Mouse (Mus musculus) ES-Bruce4 (cell line): ENCODE results near the gene Aars.
"Not testable (repeated sequence)": the region's sequence is repeated elsewhere in the genome, so short reads cannot be mapped to it uniquely, and the experiment has no call there.

Experiments
- CTCF ChIP-seq: IDR thresholded peaks from one replicate; pipeline ENCODE4 v1.8.1; 2011; ENCODE audit warnings: low read depth, low read length
- POLR2A ChIP-seq: IDR thresholded peaks from one replicate; pipeline ENCODE4 v1.8.1; 2011; ENCODE audit warnings: low read length; ENCODE audit not compliant: insufficient read depth

DNA sequence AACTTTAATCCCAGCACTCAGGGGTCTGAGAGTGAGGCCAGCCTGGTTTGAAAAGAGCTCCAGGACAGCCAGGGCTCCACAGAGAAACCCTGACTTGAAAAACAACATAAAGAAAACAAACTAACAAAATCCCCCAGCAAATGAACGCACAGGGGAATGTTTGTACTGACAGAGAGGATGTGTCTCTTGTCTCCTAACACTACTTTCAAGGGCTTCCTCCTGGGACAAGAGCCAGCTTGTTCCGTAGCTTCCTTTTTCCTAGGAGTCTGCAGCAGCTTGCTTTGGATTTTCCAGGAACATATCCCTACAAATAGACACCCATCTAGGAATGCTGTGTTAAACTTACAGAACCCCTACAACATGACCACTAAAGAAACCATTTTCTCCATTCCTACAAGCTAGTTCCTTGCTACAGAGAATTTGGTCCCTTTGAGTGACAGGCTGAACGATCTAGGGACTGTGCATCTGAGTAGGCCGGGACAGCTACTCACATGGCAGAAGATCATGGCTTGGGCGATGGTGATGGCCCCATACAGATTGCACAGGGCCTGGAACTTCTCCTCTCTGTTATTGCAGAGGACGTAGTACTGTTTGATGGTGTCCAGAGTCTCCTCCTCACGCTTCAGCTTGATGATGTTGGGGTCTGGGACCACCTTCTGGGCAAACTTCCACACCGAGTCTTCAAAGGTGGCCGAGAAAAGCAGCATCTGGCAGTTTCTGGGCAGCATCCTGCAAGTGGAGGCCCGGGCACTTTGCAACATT, 22.5 kb upstream of the Aars start:
- TF ChIP-seq CTCF, POLR2A: not testable (repeated sequence)
